Mouse (Mus musculus) megakaryocyte, embryonic 14.5 days (primary cell): ENCODE results near the gene Tmem265.

Experiments used
- FLI1 ChIP-seq: IDR thresholded peaks from 2 replicates; pipeline ENCODE4 v1.6.1; 2012; ENCODE audit warnings: low read length, inconsistent platforms, mixed read lengths
- GATA1 ChIP-seq: IDR thresholded peaks from 3 replicates; pipeline ENCODE4 v1.6.1; 2012; ENCODE audit warnings: mixed read lengths, low read length, inconsistent platforms, borderline replicate concordance

- no peak for TF ChIP-seq FLI1
- TF ChIP-seq GATA1 = no peak
These were observed 9.6 kb upstream of the Tmem265 start for GRCm38 (mm10) chr7:127551558-127551957.
